Mouse (Mus musculus) left cerebral cortex, postnatal 4 days (tissue): ENCODE measurements around the gene Grip2. TPM values are rescaled to one million over a fixed set of nuclear protein-coding genes. Genes with fewer than 3 reads are reported as not detected.

Experiments
- DNase-seq: peaks from one replicate; pipeline ENCODE4 v3.0.0-alpha.2; 2022
- intact Hi-C: fragments of 180-260 bp; cut with DNase I; formaldehyde crosslinking; loops from one replicate; pipeline ENCODE4 v1.15.1; 2025
- total RNA-seq, 2 experiments: library from RNA; stranded (reverse); gene quantifications; 2 replicates each; pipeline ENCODE4 v1.2.3; 2021

The Grip2 gene
- total RNA-seq = 10 to 100 TPM; 45.4 to 47.0 TPM

DNA sequence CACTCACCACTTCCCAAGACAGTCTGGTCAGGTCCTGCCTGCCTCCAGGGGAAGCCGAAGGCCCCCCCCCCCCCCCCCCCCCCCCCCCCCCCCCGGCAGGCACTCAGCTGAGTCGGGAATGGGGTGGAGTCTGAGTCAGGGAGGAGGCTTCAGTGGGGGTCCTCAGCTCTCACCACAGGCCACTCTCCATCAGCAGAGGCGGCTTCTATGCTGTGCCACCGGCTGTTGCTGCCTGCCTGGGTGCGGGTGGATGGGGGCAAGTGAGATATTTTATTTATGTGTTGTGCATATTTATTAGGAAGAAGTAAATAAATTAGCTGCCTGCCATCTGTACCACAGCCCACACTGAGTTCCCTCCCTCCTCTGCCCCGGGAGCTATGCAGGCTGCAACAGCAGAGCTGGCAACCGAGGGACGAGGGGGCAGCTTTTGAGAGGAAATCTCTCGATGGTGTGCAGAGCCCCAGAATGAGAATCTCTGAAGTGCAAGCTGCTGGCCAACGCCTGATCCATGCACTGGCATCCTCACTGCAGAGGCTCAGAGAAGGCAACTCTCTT is at the start of gene Grip2:
Gene Grip2, minus strand, starts transcription at position 235 of the 555 bp plus-strand sequence.
- no peak for DNase-seq
- intact Hi-C loops = no loop called here

DNA sequence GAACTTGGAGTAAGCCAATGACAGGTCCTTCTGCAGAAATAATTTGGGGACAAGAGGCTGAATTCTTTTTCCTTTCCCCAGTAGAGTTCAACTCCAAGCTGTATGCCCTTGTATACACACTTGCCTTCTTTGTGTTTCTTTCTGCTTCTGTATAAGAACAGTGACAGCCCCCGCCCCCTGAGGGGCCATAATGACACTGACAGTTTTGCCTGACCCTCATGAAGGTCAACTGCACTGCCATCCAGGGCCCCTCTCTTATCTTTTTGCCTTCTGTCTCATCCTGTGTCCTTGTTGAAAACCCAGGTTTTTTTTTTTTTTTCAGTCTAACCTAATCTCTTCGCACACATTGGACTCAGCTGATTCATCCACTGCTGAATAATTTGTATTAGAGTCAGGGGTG is 45.7 kb upstream of the Grip2 start:
- DNase-seq = no peak
- intact Hi-C loops = no loop called here

DNA sequence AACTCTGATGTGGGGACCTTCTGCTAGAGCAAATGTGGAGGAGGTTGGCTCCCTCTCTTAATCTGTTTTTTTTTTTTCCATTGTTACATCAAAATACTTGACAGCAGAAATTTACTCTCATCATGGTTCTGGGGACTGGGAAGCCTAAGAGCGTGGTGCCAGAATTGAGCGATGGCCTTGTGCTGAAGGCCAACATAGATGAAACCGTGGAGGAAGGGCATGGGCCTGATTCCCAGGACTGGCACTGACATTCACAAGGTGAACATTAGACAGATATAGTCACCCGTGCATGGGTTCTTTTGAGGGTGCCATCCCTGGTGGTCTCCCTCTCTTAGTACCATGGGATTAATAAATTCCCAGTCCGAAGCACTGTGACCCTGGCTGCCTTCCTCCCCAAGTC is 41.0 kb upstream of the Grip2 start:
- intact Hi-C loops = no loop called here
- DNase-seq = no peak

DNA sequence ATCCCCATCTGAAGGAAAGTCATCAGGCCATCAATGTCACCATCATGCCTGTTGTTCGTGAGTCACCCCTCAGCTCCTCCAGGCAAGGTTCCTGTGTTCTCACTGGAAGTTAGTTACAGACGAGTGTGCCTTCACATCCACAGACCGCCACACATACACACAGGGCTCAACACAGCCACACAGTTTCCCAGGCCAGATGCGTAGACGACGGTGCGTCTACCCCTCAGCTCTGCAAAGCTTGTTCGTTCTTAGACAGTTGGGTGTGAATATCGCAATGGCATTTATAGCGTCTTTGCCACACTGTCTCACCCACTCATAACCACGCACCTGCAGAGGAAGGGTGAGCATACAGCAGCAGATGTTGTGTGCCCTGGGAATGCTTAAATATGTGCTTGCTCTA is 38.6 kb upstream of the Grip2 start:
- intact Hi-C loops = no loop called here
- DNase-seq = no peak

DNA sequence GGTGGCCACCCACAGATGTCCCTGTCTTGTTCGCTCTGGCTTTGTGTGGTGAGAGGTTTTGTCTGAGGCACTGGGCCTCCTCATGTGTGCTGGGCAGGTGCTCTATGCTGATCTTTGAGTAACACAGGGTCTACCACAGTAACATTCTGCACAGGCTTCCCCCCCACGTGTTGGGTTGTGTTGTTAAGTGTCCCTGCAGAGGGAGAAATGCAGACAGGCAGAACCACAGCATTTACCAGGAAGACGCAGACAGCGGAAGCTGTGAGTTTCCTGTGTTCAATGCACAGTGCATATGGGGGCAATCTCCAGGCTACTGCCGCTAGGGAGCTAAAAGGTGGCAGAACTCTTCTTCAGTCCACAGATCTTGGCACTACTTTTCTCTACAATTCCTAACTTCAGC is 37.5 kb upstream of the Grip2 start:
- no peak for DNase-seq
- intact Hi-C loops = no loop called here

DNA sequence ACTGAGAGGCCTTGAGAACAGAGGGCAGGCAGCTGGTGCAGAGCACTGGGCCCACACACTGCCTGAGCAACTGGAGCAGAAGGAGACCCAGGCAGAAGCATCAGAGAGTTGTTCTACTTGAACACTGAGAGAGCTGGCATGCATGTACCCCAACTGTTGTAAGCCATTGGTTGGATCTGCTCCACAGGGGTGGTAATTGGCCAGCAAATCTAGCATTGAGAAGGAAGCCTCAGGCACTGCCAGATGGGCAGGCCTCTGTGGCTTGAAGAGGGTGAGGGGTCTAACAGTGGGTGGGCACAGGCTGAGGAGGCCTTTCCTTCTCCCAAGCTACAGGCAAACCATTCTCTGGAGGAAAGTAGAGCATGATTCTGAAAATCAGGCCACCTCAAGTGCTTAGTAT is 35.8 kb upstream of the Grip2 start:
- intact Hi-C loops = no loop called here
- DNase-seq = peak; percentile 76

DNA sequence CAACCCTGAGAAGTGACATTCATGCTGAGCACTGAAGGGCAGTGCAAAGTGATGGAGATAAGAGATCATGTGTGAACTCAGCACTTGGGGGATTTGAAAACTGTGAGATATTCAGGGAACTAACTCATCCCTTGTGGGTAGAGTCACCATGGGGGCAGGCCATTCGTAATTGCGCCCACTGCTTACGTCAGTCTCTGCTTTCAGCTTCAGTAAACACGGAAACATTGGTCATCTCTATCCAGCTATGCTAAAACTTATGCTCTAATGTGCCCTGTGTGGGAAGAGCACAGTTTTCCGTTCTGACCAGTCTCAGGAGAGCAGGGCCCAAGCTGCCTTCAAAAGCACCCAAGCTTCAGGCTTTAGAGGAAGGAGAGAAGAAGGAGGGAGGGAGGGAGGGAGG is 31.3 kb upstream of the Grip2 start:
- intact Hi-C loops = loop anchor here (10.0 kb wide), 1 partner anchor 84 kb away; no protein-coding TSS in a partner anchor
- no peak for DNase-seq

DNA sequence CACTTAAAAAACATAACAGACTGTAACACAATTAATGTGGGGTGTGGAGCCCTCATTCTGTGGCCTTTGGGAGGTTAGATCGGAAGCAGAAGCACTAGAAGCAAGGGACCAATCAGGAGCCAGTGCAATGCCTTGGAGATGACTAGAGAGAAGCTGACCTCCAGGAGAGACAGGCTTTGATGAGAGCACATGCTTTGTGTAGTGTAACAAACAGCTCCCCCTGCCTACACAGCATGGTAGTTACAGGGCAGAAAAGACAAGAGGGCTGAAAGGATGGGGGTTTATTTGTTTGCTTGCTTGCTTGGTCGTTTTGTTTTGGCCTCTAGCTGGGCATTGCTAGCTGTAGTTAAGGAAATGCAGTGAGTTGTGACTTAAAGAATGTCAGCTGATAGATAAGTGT is 25.5 kb upstream of the Grip2 start:
- intact Hi-C loops = loop anchor here (10.0 kb wide), 1 partner anchor 78 kb away; no protein-coding TSS in a partner anchor
- DNase-seq = peak; percentile 57

DNA sequence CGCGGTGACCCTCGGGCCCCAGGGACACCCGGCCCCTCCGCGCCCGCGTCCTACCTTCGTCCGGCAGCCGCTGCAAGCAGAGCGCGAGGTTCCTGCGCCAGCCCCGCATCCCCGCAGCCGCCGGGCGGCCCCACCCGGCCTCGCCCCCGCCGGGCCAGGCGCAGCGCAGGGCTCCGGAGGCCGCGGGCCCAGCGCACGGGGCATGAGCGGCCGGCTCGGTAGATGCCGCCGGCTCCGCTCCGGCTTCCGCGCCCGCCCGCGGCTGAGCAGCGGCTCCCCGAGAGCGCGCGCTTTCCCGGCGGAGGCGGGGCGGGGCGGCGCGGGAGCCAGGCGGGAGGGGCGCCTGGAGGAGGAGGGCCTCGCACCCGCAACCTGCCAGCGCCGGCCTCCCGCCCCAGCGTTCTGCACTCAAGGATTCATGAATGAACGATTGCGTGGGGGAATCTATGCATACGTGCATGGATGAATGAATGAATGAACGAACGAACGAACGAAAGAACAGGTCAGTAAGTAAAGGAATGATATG is 16.6 kb upstream of the Grip2 start:
- no peak for DNase-seq
- intact Hi-C loops = no loop called here

DNA sequence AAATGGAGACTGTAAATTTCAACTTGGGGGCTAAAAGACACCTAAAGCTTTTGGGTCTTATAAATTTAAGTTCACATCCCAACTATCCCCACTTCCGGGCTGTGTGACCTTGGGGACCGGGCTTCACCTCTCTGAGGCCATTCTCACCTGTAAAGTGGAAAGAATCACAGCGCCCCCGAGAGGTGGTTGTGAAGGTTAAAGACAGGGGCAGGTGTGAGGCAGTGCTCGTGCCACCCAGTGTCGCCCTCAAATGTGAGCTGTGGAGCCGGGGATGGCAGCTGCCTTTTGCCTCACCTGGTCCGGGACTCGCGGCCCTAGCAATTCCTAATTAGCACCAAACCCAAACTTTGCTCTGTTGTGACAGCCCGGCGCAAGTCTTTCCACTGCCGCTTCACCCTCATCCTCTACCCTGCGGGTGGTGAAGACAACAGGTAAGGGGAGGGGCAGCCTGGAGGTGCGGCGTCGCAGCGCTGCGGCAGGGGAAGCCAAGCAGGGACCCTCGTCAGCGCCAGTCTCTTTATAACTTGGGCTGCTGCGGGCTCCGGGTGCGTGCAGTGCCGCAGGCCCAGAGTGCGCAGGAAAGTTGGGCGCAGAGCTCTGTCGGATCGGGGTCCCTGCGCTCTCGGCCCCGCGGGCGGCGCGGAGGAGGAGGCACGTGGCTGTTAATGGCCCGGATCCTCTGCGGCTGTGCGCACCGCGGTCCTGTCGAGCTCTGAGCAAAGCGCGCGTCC is 16.0 kb upstream of the Grip2 start:
- DNase-seq = no peak
- intact Hi-C loops = no loop called here

DNA sequence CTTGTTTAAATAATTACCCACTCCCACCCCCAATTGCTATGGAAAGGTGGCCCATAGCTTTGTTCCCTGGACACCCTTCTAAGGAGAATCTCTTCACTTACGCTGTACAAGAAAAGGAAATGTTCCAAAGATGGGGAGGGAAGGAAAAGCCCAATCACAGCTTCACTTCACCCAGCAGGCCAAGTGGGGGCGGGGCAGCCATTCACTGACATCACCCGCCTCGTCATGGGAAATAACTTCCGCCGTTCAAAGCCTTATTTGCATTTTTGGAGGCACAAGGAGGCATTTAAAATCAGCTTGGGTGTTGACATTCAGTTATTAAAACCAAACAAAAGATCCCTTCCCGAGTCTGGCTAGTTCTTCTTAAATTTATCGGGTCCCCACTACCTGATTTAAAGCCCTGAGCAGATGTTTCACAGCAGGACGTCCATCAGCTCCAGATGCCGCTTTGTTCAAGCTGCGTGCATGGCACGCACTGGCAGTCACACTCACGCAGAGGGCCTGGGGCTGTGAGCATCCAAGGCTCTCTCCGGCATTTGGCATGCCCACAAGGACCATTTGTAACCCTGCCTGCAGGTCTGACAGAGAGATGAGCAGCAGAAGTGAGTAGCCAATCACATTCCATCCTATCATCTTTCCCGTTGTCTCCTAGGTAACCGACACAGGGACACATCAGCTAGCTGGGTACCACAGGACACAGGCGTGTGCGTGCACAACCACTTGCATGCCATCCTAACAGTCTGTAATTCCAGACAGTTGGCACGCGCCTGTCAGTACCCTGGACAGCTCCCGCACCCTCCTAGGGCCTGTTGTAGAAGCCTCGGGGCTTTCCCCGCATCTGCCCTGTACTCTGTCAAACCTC is 12.2 kb upstream of the Grip2 start:
- DNase-seq = peak; percentile 87
- intact Hi-C loops = no loop called here

DNA sequence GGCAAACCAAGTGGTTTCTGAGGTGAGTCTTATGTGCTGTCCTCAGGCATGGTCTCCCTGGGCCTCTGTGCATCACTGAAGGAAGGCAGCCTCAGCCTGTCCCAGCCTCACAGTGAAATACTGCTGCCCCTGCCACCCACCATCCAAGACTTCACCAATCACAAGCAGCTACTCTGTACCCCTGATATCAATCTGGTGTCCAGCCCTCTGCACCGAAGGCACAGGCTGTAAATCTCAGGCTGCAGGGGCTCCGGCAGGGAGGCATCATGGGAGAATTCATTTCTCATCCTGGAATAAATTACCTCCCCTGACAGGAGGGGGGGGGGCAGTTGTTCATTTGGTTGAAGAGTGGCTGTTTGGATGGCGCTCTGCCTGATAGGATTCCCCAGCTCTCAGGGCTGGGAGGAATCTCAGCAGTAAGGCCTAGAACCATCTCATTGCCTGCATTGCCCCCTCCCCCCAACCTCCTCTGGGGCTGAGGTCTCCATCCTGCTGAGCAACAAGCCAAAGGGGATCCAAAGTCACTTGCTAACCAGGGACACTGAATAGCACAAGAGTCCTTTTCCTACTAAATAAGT is 5.9 kb upstream of the Grip2 start:
- DNase-seq = no peak
- intact Hi-C loops = no loop called here

DNA sequence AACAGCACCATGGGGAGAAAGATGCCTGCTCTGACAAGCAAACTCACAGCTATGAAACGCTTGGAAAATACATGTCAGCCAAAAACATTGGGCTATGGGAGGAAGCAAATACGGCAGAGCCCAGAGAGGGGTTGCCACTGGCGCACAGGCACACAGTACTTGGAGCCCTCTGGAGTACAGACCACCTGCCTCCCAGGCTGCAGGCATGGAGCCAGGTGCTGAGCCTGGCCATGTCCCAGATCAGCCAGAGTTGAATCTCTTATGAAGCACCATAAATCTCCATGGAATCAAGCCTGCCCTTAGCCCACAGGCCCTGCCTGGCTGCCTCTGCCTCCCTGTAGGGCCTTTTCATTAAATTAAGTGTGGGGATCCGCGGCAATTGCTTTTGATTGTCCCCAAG is 876 bp upstream of the Grip2 start:
- peak; percentile 31 for DNase-seq
- intact Hi-C loops = no loop called here

DNA sequence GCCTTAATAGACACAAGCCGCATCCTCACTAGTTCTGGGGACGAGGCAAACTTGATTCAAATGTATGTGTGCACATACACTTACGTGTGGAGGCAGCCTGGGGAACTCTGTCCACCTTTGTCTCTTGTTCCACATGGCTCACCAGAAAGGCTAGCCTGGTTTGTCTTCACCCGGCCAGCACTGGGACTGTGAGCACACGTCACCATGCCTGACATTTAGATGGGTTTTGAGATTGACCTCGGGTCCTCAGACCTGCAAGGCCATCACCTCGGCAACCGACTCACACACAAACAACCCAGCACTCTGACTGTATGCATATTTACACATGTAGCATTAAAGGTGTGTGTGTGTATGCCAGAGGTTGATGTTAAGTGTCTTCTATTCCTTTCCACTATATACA is 8.8 kb downstream of the Grip2 start:
- intact Hi-C loops = no loop called here

DNA sequence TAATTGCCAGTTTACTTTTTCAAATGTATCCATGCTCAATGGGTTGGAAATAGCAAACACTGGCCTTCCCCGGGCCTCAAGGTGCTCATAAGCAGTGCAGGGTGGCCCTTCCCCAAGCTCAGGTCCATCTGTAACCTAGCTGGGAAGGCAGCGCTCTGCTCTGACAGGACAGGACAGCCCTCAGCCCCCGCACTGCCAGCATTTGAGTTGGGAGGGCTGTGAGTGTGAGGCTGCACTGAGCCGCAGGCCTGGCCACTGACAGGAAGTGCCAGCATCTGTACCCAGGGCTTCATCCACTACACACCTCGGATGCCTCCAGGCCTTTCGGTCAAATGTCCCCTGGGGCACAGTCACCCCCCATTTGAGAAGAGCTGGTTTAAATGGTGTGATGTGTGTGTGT is 11.1 kb downstream of the Grip2 start:
- no peak for DNase-seq
- intact Hi-C loops = no loop called here

More for the DNA sequence above, 8.8 kb downstream of the Grip2 start:
- DNase-seq = no peak

DNA sequence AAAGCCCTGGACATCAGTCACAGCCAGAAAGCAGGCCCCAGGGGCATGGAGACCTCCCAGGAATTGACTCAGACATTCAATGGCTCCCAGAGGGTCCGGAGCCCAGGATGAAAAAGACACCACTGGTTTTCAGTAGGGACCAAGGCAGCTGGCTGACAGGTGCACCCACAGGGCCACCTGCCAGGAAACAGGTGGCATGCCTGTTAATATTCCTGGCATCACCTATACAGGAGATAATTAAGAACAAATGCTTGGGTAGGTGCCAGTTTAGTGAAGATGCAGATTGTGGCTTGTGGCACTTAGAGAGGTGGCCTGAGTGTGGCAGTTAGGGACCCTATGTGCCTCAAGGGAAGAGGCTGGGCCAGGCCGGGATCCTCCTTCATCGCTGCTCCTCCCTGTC is 13.4 kb downstream of the Grip2 start:
- intact Hi-C loops = no loop called here
- no peak for DNase-seq

DNA sequence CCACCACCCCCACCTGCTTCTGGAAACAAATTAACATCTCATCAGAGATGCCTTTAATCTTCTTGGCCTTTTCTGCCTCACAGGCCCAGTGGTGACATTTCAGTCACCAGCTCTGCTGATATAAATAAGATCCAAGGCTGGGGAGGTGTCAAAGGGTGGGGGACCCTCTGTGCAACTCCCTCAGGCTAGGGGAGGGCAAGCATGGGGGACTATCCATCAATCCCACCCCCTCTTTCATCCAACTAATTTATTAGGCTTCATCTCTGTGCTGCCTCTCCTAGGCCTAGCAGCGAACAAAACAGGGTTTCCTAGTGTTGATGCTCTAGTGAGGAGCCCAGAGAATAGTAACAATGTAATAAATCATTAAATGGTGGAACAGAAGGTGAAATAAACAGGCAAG is 17.0 kb downstream of the Grip2 start:
- intact Hi-C loops = no loop called here
- DNase-seq = no peak

DNA sequence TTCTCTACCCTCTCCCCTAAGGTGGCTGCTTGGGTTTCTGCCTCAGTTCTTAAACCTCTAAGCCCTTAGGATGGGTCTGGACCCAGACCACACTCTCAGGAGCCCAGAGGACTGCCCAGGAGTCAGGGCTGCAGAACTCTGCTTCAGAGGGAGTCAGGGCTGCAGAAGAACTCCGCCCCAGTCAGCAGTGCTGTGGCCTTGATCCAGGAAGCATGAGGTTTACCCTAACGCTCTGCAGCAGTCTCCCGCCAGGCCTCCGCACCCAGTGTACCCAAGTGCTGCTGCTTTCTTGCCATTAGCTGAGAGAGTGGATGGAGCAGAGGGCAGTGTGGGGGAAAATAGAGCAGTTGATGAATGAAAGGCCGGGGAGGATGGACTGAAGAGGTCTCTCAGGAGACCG is 19.0 kb downstream of the Grip2 start:
- DNase-seq = no peak
- intact Hi-C loops = no loop called here

DNA sequence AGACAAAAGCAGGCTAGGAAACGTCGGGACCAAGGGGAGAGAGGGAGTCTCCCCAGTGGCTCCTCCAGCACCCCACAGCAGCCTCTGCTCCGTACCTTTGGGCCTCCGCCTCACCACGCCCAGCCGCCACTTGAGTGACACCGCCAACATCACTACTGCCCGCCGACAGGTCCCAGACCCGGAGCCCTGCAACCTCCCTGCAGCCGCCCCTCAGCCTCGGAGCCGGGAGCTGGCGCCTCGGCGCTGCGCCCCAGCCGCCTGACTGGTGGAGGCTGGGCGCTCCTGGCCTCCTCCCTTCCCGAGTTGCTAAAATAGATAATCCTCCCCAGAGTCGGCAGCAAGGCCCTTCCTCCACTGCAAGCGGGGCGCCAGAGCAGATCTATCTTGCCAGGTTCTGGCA is 19.9 kb downstream of the Grip2 start:
- DNase-seq = no peak
- intact Hi-C loops = no loop called here

DNA sequence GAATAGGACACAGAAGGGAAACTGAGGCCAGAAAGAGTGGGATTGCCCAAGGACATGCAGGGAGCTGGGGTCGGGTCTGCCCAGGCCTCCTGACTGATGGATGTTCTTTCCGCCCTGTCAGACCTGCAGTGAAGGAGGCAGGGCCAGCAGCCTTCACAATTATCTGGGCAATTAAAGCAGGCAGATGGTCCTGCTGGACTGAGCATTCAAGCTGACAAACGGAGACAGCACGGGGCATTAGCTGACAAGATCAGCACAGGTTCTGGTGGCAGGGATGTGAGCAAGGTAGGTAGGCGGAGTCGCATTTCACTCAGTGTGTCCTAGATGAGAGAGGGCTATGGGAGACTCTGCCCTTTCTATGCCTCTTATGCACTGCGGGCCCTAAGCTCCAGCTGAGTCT is 22.9 kb downstream of the Grip2 start:
- DNase-seq = peak; percentile 55
- intact Hi-C loops = no loop called here

DNA sequence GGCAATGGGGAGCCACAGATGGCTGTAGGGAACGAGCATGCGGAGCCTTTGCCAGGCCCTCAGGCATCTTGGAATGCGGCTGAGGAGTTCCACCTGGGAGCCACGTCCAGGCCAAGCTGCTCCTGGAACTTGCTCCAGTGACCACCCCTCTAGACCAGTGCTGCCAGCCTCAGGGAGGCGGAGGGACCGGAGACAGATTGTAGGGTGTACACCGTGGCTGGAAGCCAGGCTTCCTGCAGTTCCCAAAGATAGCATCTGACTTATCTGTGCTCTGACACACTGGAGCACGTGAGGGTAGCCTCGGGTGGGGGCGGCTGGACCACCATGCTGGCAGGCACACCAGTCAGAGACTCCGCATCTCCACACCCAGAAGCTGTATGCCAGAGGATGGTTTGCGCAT is 28.6 kb downstream of the Grip2 start:
- intact Hi-C loops = no loop called here
- peak; percentile 68 for DNase-seq
